Mouse (Mus musculus) embryonic facial prominence, embryonic 13.5 days (tissue): Measurements from ENCODE around the gene Ptprt. TPM values are rescaled to one million over a fixed set of nuclear protein-coding genes. Genes with fewer than 3 reads are reported as not detected.

ENCODE experiments used
- ATAC-seq: fragments of 200-750 bp; cut with Nextera tagmentation; 2 replicates; pipeline ENCODE4 v1.8.0; 2017; ENCODE audit warnings: low read depth; ENCODE audit not compliant: insufficient number of reproducible peaks, insufficient read depth, low FRiP score, low TSS enrichment
- H3K27ac ChIP-seq: fragments of 300-500 bp; sonication (generic); 2 replicates; pipeline ENCODE4 v1.5.1; 2015; ENCODE audit warnings: moderate library complexity, mild to moderate bottlenecking, inconsistent platforms
- H3K27me3 ChIP-seq: fragments of 300-500 bp; sonication (generic); 2 replicates; pipeline ENCODE4 v1.6.1; 2015; ENCODE audit warnings: mild to moderate bottlenecking, inconsistent platforms
- H3K36me3 ChIP-seq: fragments of 300-500 bp; sonication (generic); 2 replicates; pipeline ENCODE4 v1.6.1; 2015; ENCODE audit warnings: mild to moderate bottlenecking, inconsistent platforms
- H3K4me1 ChIP-seq: fragments of 300-500 bp; sonication (generic); 2 replicates; pipeline ENCODE4 v1.6.1; 2015; ENCODE audit warnings: inconsistent platforms
- H3K4me2 ChIP-seq: fragments of 300-500 bp; sonication (generic); 2 replicates; pipeline ENCODE4 v1.6.1; 2015; ENCODE audit warnings: moderate library complexity, mild to moderate bottlenecking, inconsistent platforms
- H3K4me3 ChIP-seq: fragments of 300-500 bp; sonication (generic); 2 replicates; pipeline ENCODE4 v1.5.1; 2015; ENCODE audit warnings: mild to moderate bottlenecking, inconsistent platforms
- H3K9ac ChIP-seq: fragments of 300-500 bp; sonication (generic); 2 replicates; pipeline ENCODE4 v1.6.1; 2015; ENCODE audit warnings: mild to moderate bottlenecking, inconsistent platforms
- H3K9me3 ChIP-seq: fragments of 300-500 bp; sonication (generic); 2 replicates; pipeline ENCODE4 v1.6.1; 2016; ENCODE audit warnings: inconsistent platforms
- WGBS: fragments of 180-500 bp; shearing (Covaris S2); methylation state at CpG from one replicate; pipeline ENCODE4 v1.1.7; 2015; ENCODE audit warnings: mixed read lengths; 5-methylcytosine and 5-hydroxymethylcytosine counted together
- polyA plus RNA-seq: library from polyadenylated mRNA; unstranded; fragments of >200 nt; fragmentation: Nextera tagmentation; extraction: Ambion mirVana; gene quantifications from 2 replicates; pipeline ENCODE4 v1.2.1, GENCODE M21; 2015

Ptprt gene
- polyA plus RNA-seq, 1 experiment from 2014 or later = 0.93 TPM

- no peaks in the 10 kb centered on the region for H3K27me3 ChIP-seq
- 82% methylated on average over 2 of the region's 2 CpGs for WGBS
- H3K4me1 ChIP-seq = no peaks in the 10 kb centered on the region
- H3K36me3 ChIP-seq = no peaks in the 10 kb centered on the region
- H3K9ac ChIP-seq = no peak overlapping the region
- no peak overlapping the region for H3K27ac ChIP-seq
- H3K4me2 ChIP-seq = no peak overlapping the region
- H3K4me3 ChIP-seq = no peak overlapping the region
- H3K9me3 ChIP-seq = no peaks in the 10 kb centered on the region
- no peak for ATAC-seq
Measured at GRCm38 (mm10) chr2:162294070-162294469, 366.9 kb downstream of the Ptprt start.

DNA sequence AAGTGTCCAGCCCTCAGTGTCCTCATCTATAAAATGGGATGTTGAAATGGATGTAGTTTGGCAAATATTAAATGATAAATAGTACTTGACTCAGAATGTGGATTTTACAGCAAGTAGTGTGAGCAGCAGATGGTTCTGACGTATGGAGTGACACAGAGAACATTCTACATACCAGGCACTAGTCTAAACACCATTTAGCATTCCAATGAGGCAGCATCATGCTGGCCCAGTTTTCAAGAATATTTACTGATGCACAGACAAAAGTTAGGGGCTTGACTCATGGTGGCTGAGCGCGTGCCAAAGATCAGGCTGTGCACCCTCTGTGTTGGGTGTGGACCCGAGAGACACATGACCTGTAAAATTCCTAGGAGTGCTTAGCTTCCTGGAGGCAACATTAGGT is 378.3 kb downstream of the Ptprt start:
- no peak overlapping the region for H3K4me3 ChIP-seq
- H3K9me3 ChIP-seq = peaks cover 5% of the 10 kb centered on the region; the same call in 1 of the 2 replicates
- H3K9ac ChIP-seq = no peak overlapping the region
- no peak overlapping the region for H3K27ac ChIP-seq
- 83% methylated on average over 4 of the region's 4 CpGs for WGBS
- H3K4me1 ChIP-seq = no peaks in the 10 kb centered on the region
- no peaks in the 10 kb centered on the region for H3K36me3 ChIP-seq
- H3K4me2 ChIP-seq = no peak overlapping the region
- no peak for ATAC-seq
- no peaks in the 10 kb centered on the region for H3K27me3 ChIP-seq

DNA sequence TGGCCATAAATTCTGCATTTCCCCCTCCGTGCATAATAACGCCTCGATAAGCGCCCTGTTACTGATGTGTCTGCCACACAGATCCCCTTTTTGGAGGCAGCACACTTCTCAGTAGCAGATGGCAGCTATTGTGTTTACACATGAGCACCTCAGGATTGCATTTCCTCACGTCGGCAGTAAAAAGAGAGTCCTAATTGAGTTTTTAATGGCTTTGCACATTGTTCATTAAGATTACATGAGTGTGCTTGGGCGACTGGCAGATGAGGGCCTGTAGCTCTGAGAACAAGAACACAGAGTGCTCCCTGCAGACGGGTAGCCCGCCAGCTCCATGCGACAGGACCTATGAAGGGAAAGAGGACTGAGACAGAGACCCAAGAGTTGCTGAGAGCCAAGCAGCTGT is 378.8 kb downstream of the Ptprt start:
- H3K27me3 ChIP-seq = no peaks in the 10 kb centered on the region
- H3K4me3 ChIP-seq = no peak overlapping the region
- no peak for ATAC-seq
- H3K4me2 ChIP-seq = no peak overlapping the region
- no peak overlapping the region for H3K9ac ChIP-seq
- 75% methylated on average over 10 of the region's 10 CpGs for WGBS
- H3K9me3 ChIP-seq = 0 out of 2 replicates have a peak, but pooled peaks cover under 1% of the 10 kb centered on the region
- no peaks in the 10 kb centered on the region for H3K36me3 ChIP-seq
- H3K27ac ChIP-seq = no peak overlapping the region
- H3K4me1 ChIP-seq = no peaks in the 10 kb centered on the region

DNA sequence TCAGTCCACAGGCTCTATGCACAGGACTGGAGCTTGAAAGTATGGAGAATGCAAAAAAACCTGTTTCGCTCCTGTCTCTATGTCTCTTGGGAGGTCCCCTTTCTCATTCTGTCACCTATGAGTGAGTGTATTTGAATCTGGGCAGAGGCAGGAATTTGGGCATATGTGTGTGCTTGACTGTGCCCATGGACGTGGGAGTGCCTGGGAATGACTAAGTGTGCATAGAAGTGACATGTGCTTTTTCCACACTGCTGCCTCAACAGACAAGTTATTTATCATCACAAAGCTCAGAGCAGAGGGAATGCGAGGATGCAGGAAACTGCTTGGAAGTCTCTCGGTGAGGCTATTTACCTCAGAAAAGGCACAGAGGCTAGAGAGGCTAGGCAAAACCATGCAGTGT is 387.1 kb downstream of the Ptprt start:
- Histone ChIP-seq H3K27ac (no peak overlapping the region), H3K4me2 (no peak overlapping the region), H3K9me3 (no peaks in the 10 kb centered on the region), H3K27me3 (no peaks in the 10 kb centered on the region), H3K4me1 (no peaks in the 10 kb centered on the region), H3K4me3 (no peak overlapping the region), H3K36me3 (no peaks in the 10 kb centered on the region), H3K9ac (no peak overlapping the region)
- ATAC-seq = no peak
- WGBS = 73% methylated on average over 4 of the region's 4 CpGs

DNA sequence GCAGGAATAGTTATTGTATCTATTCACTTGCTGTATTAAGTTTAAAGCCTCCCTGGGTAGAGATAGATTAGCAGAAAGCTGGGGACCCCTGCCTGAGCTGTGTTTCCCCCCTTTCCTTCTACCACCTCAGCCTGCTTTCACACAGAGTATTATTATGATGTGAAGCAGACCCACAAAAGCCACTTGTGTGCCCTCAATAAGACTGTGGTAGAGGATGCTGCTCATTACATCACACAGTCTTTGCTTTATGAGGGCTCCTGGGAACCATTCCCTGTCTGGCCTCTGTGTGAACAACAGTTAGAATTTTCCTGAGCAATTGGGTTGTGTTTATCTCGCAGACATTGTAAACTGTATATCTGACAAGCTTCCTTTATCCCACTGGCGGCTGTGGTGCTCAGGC is 409.7 kb downstream of the Ptprt start:
- no peak overlapping the region for H3K9ac ChIP-seq
- H3K27ac ChIP-seq = no peak overlapping the region
- no peaks in the 10 kb centered on the region for H3K4me1 ChIP-seq
- H3K9me3 ChIP-seq = no peaks in the 10 kb centered on the region
- WGBS = 87% methylated on average over 2 of the region's 2 CpGs
- ATAC-seq = no peak
- no peaks in the 10 kb centered on the region for H3K36me3 ChIP-seq
- H3K4me2 ChIP-seq = no peak overlapping the region
- no peaks in the 10 kb centered on the region for H3K27me3 ChIP-seq
- H3K4me3 ChIP-seq = no peak overlapping the region

GRCm38 (mm10) chr2:162248296-162248695 is 412.7 kb downstream of the Ptprt start:
- 90% methylated on average over 4 of the region's 4 CpGs for WGBS
- no peaks in the 10 kb centered on the region for H3K36me3 ChIP-seq
- H3K4me1 ChIP-seq = no peaks in the 10 kb centered on the region
- H3K9me3 ChIP-seq = no peaks in the 10 kb centered on the region
- no peaks in the 10 kb centered on the region for H3K27me3 ChIP-seq
- ATAC-seq = no peak
- H3K27ac ChIP-seq = no peak overlapping the region
- no peak overlapping the region for H3K4me2 ChIP-seq
- no peak overlapping the region for H3K4me3 ChIP-seq
- H3K9ac ChIP-seq = no peak overlapping the region

- H3K4me2 ChIP-seq = no peak overlapping the region
- ATAC-seq = no peak
- 58% methylated on average over 1 of the region's 1 CpGs for WGBS
- no peak overlapping the region for H3K27ac ChIP-seq
- H3K36me3 ChIP-seq = no peaks in the 10 kb centered on the region
- H3K9ac ChIP-seq = no peak overlapping the region
- H3K4me1 ChIP-seq = no peaks in the 10 kb centered on the region
- H3K27me3 ChIP-seq = no peaks in the 10 kb centered on the region
- no peak overlapping the region for H3K4me3 ChIP-seq
- no peaks in the 10 kb centered on the region for H3K9me3 ChIP-seq
Measured at GRCm38 (mm10) chr2:162222476-162222875, 438.5 kb downstream of the Ptprt start.

DNA sequence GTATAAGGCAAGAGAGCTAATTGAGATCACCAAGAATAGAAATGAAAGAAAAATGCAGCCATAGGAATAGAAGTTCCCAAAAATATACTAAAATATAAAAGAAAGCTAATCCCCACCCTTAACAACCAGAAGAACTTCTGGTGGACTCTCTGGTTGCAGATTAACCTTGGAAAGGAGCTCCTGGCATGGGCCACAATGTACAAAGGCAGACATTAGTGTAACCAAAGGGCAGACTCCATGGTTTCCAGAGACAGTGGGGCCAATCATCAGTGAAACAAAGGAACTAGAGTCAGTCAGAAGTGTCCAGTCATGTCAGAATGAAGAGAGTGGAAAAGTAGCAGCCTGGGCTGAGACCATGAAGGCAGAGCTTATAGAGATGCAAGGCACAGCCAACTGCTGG is 440.4 kb downstream of the Ptprt start:
- Histone ChIP-seq H3K9ac (no peak overlapping the region), H3K4me3 (no peak overlapping the region), H3K4me1 (no peaks in the 10 kb centered on the region), H3K27me3 (no peaks in the 10 kb centered on the region), H3K9me3 (no peaks in the 10 kb centered on the region), H3K4me2 (no peak overlapping the region), H3K36me3 (no peaks in the 10 kb centered on the region), H3K27ac (no peak overlapping the region)
- ATAC-seq = no peak

- Histone ChIP-seq H3K9ac (no peak overlapping the region), H3K27me3 (no peaks in the 10 kb centered on the region), H3K4me1 (no peaks in the 10 kb centered on the region), H3K27ac (no peak overlapping the region), H3K9me3 (no peaks in the 10 kb centered on the region), H3K4me2 (no peak overlapping the region), H3K36me3 (no peaks in the 10 kb centered on the region), H3K4me3 (no peak overlapping the region)
- no peak for ATAC-seq
- 87% methylated on average over 4 of the region's 4 CpGs for WGBS
Measured at GRCm38 (mm10) chr2:162219507-162219906, 441.4 kb downstream of the Ptprt start.

- Histone ChIP-seq H3K36me3 (no peaks in the 10 kb centered on the region), H3K4me2 (no peak overlapping the region), H3K9ac (no peak overlapping the region), H3K27me3 (no peaks in the 10 kb centered on the region), H3K27ac (no peak overlapping the region), H3K9me3 (no peaks in the 10 kb centered on the region), H3K4me1 (no peaks in the 10 kb centered on the region), H3K4me3 (no peak overlapping the region)
- no peak for ATAC-seq
- WGBS = 85% methylated on average over 5 of the region's 5 CpGs
Measured at GRCm38 (mm10) chr2:162217896-162218295, 443.1 kb downstream of the Ptprt start.

GRCm38 (mm10) chr2:162212397-162212796 is 448.6 kb downstream of the Ptprt start:
- Histone ChIP-seq H3K4me3 (no peak overlapping the region), H3K36me3 (no peaks in the 10 kb centered on the region), H3K4me1 (no peaks in the 10 kb centered on the region), H3K9me3 (no peaks in the 10 kb centered on the region), H3K4me2 (no peak overlapping the region), H3K9ac (no peak overlapping the region), H3K27me3 (no peaks in the 10 kb centered on the region), H3K27ac (no peak overlapping the region)
- ATAC-seq = no peak
- WGBS = 38% methylated on average over 2 of the region's 2 CpGs

- no peaks in the 10 kb centered on the region for H3K36me3 ChIP-seq
- no peaks in the 10 kb centered on the region for H3K4me1 ChIP-seq
- no peak overlapping the region for H3K4me2 ChIP-seq
- ATAC-seq = no peak
- WGBS = 65% methylated on average over 6 of the region's 6 CpGs
- no peak overlapping the region for H3K4me3 ChIP-seq
- no peak overlapping the region for H3K9ac ChIP-seq
- H3K27me3 ChIP-seq = no peaks in the 10 kb centered on the region
- no peaks in the 10 kb centered on the region for H3K9me3 ChIP-seq
- no peak overlapping the region for H3K27ac ChIP-seq
Measured at GRCm38 (mm10) chr2:162210564-162210963, 450.4 kb downstream of the Ptprt start.

- H3K9ac ChIP-seq = no peak overlapping the region
- H3K9me3 ChIP-seq = no peaks in the 10 kb centered on the region
- no peaks in the 10 kb centered on the region for H3K27me3 ChIP-seq
- H3K36me3 ChIP-seq = no peaks in the 10 kb centered on the region
- ATAC-seq = no peak
- WGBS = 48% methylated on average over 5 of the region's 5 CpGs
- H3K4me2 ChIP-seq = no peak overlapping the region
- H3K4me3 ChIP-seq = no peak overlapping the region
- no peak overlapping the region; the same call in 1 of the 2 replicates for H3K27ac ChIP-seq
- peaks cover 13% of the 10 kb centered on the region; the same call in 1 of the 2 replicates for H3K4me1 ChIP-seq
Measured at GRCm38 (mm10) chr2:162197316-162197715, 463.6 kb downstream of the Ptprt start.
